Mouse (Mus musculus): ENCODE results near the gene Gm5148. TPM values are rescaled to one million over a fixed set of nuclear protein-coding genes. Genes with fewer than 3 reads are reported as not detected.

Gene Gm5148
- polyA plus RNA-seq, 1 experiment from 2014 or later, result 4.1 TPM

- H3K9ac ChIP-seq (replicated peaks), result peak overlapping the region; percentile 57; the same call in 1 of the 2 replicates
- peak overlapping the region; percentile 89 for H3K27ac ChIP-seq (ENCODE audit: low read depth)
- ATAC-seq (peak; percentile 9; the same call in 1 of the 2 replicates), DNase-seq (no peak)
- H3K27me3 ChIP-seq (ENCODE audit: insufficient read depth, low read length), result peaks cover 9% of the 10 kb centered on the region; the same call in 1 of the 2 replicates
- H3K4me2 ChIP-seq (ENCODE audit: low read depth, low read length), result peak overlapping the region; percentile 73
- no peaks in the 10 kb centered on the region for H3K9me3 ChIP-seq (ENCODE audit: low read length)
- peaks cover 30% of the 10 kb centered on the region for H3K4me1 ChIP-seq (ENCODE audit: insufficient read depth)
- no peak for TF ChIP-seq EP300 (IDR thresholded peaks at IDR 0.05; ENCODE audit: low read depth)
- TF ChIP-seq CTCF (IDR thresholded peaks at IDR 0.05; ENCODE audit: low read depth), result no peak
- peak overlapping the region; percentile 38 for H3K4me3 ChIP-seq (ENCODE audit: low read depth, low read length)
- no peaks in the 10 kb centered on the region for H3K36me3 ChIP-seq (replicated peaks; ENCODE audit: insufficient read depth, low read length)
- WGBS (ENCODE audit: insufficient replicate concordance), result 24% methylated on average over 11 of the region's 11 CpGs
Measured at GRCm38 (mm10) chr3:37723061-37723521, 1.2 kb downstream of the Gm5148 start.

GRCm38 (mm10) chr3:37722487-37723060, 1.7 kb downstream of the Gm5148 start:
- peak overlapping the region; percentile 57; the same call in 1 of the 2 replicates for H3K9ac ChIP-seq (replicated peaks)
- H3K4me2 ChIP-seq (ENCODE audit: low read depth, low read length), result peak overlapping the region; percentile 73
- peak overlapping the region; percentile 89 for H3K27ac ChIP-seq (ENCODE audit: low read depth)
- TF ChIP-seq CTCF (IDR thresholded peaks at IDR 0.05; ENCODE audit: low read depth) (no peak), EP300 (IDR thresholded peaks at IDR 0.05; ENCODE audit: low read depth) (no peak)
- peak overlapping the region; percentile 38; the same call in 1 of the 2 replicates for H3K4me3 ChIP-seq (ENCODE audit: low read depth, low read length)
- no peaks in the 10 kb centered on the region for H3K9me3 ChIP-seq (ENCODE audit: low read length)
- ATAC-seq (no peak), DNase-seq (no peak)
- 55% methylated on average over 12 of the region's 12 CpGs for WGBS (ENCODE audit: insufficient replicate concordance)
- no peaks in the 10 kb centered on the region for H3K36me3 ChIP-seq (replicated peaks; ENCODE audit: insufficient read depth, low read length)
- peaks cover 26% of the 10 kb centered on the region for H3K4me1 ChIP-seq (ENCODE audit: insufficient read depth)
- peaks cover 9% of the 10 kb centered on the region; the same call in 1 of the 2 replicates for H3K27me3 ChIP-seq (ENCODE audit: insufficient read depth, low read length)

- no peak overlapping the region for H3K4me2 ChIP-seq (ENCODE audit: low read depth, low read length)
- no peak overlapping the region for H3K27ac ChIP-seq (ENCODE audit: low read depth)
- peaks cover 6% of the 10 kb centered on the region; the same call in 1 of the 2 replicates for H3K4me1 ChIP-seq (ENCODE audit: insufficient read depth)
- 71% methylated on average over 2 of the region's 2 CpGs for WGBS (ENCODE audit: insufficient replicate concordance)
- TF ChIP-seq CTCF (IDR thresholded peaks at IDR 0.05; ENCODE audit: low read depth) (no peak), EP300 (IDR thresholded peaks at IDR 0.05; ENCODE audit: low read depth) (no peak)
- H3K9ac ChIP-seq (replicated peaks), result no peak overlapping the region
- H3K36me3 ChIP-seq (replicated peaks; ENCODE audit: insufficient read depth, low read length), result no peaks in the 10 kb centered on the region
- no peaks in the 10 kb centered on the region for H3K27me3 ChIP-seq (ENCODE audit: insufficient read depth, low read length)
- H3K9me3 ChIP-seq (ENCODE audit: low read length), result no peaks in the 10 kb centered on the region
- DNase-seq (no peak), ATAC-seq (no peak)
- no peak overlapping the region for H3K4me3 ChIP-seq (ENCODE audit: low read depth, low read length)
Measured at GRCm38 (mm10) chr3:37716992-37717391, 7.3 kb downstream of the Gm5148 start.

GRCm38 (mm10) chr3:37715734-37716133, 8.6 kb downstream of the Gm5148 start:
- WGBS (ENCODE audit: insufficient replicate concordance), result 54% methylated on average over 7 of the region's 7 CpGs
- H3K27me3 ChIP-seq (ENCODE audit: insufficient read depth, low read length), result no peaks in the 10 kb centered on the region
- H3K27ac ChIP-seq (ENCODE audit: low read depth), result no peak overlapping the region
- DNase-seq (peak; percentile 37), ATAC-seq (peak; percentile 83)
- no peak overlapping the region for H3K4me3 ChIP-seq (ENCODE audit: low read depth, low read length)
- TF ChIP-seq CTCF (IDR thresholded peaks at IDR 0.05; ENCODE audit: low read depth) (no peak), EP300 (IDR thresholded peaks at IDR 0.05; ENCODE audit: low read depth) (no peak)
- H3K9ac ChIP-seq (replicated peaks), result no peak overlapping the region
- H3K4me2 ChIP-seq (ENCODE audit: low read depth, low read length), result no peak overlapping the region
- no peaks in the 10 kb centered on the region for H3K36me3 ChIP-seq (replicated peaks; ENCODE audit: insufficient read depth, low read length)
- H3K4me1 ChIP-seq (ENCODE audit: insufficient read depth), result peaks cover 6% of the 10 kb centered on the region; the same call in 1 of the 2 replicates
- H3K9me3 ChIP-seq (ENCODE audit: low read length), result no peaks in the 10 kb centered on the region

GRCm38 (mm10) chr3:37712501-37712900, 11.8 kb downstream of the Gm5148 start:
- H3K27ac ChIP-seq (ENCODE audit: low read depth), result no peak overlapping the region
- no peak overlapping the region for H3K4me2 ChIP-seq (ENCODE audit: low read depth, low read length)
- no peaks in the 10 kb centered on the region for H3K36me3 ChIP-seq (replicated peaks; ENCODE audit: insufficient read depth, low read length)
- H3K4me3 ChIP-seq (ENCODE audit: low read depth, low read length), result no peak overlapping the region
- peaks cover 5% of the 10 kb centered on the region; the same call in 1 of the 2 replicates for H3K9me3 ChIP-seq (ENCODE audit: low read length)
- 78% methylated on average over 9 of the region's 9 CpGs for WGBS (ENCODE audit: insufficient replicate concordance)
- no peak overlapping the region for H3K9ac ChIP-seq (replicated peaks)
- TF ChIP-seq CTCF (IDR thresholded peaks at IDR 0.05; ENCODE audit: low read depth), result no peak
- TF ChIP-seq EP300 (IDR thresholded peaks at IDR 0.05; ENCODE audit: low read depth), result no peak
- no peak for DNase-seq
- no peaks in the 10 kb centered on the region for H3K27me3 ChIP-seq (ENCODE audit: insufficient read depth, low read length)
- peaks cover 6% of the 10 kb centered on the region; the same call in 1 of the 2 replicates for H3K4me1 ChIP-seq (ENCODE audit: insufficient read depth)
- no peak for ATAC-seq

- 62% methylated on average over 4 of the region's 4 CpGs for WGBS (ENCODE audit: insufficient replicate concordance)
- H3K9me3 ChIP-seq (ENCODE audit: low read length), result peaks cover 5% of the 10 kb centered on the region; the same call in 1 of the 2 replicates
- H3K4me3 ChIP-seq (ENCODE audit: low read depth, low read length), result no peak overlapping the region
- H3K27ac ChIP-seq (ENCODE audit: low read depth), result no peak overlapping the region
- H3K9ac ChIP-seq (replicated peaks), result no peak overlapping the region
- no peaks in the 10 kb centered on the region for H3K36me3 ChIP-seq (replicated peaks; ENCODE audit: insufficient read depth, low read length)
- TF ChIP-seq CTCF (IDR thresholded peaks at IDR 0.05; ENCODE audit: low read depth) (no peak), EP300 (IDR thresholded peaks at IDR 0.05; ENCODE audit: low read depth) (no peak)
- no peak for DNase-seq
- H3K4me1 ChIP-seq (ENCODE audit: insufficient read depth), result peaks cover 6% of the 10 kb centered on the region; the same call in 1 of the 2 replicates
- ATAC-seq, result no peak
- H3K27me3 ChIP-seq (ENCODE audit: insufficient read depth, low read length), result no peaks in the 10 kb centered on the region
- no peak overlapping the region for H3K4me2 ChIP-seq (ENCODE audit: low read depth, low read length)
Measured at GRCm38 (mm10) chr3:37711639-37712038, 12.7 kb downstream of the Gm5148 start.
